Mouse (Mus musculus): Measurements from ENCODE around the gene Arhgap24. TPM values are rescaled to one million over a fixed set of nuclear protein-coding genes. Genes with fewer than 3 reads are reported as not detected.

The Arhgap24 gene
- polyA plus RNA-seq, 1 experiment from 2014 or later: 5.3 TPM

DNA sequence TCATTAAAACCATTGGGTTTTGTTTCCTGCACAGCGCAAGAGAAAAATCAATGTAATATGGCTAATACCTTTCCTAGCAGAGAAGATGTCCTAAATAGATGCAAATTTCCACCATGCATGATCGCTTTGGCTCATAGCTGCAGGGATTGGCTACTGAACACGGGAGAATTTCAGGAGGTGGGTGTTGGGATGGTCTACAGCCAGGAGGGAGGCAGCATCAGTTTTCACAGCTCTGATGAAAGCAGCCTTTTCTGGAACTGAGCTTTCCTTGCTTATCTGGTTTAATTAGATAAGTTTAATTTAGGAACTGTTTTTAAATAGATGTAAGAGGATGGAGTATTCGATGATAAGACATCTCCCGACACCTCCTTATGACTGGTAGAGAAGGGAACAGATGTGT lies 217.2 kb downstream of the Arhgap24 start:
- WGBS: 81% methylated on average over 5 of the region's 5 CpGs
- no peak overlapping the region for H3K4me2 ChIP-seq (replicated peaks)
- no peaks in the 10 kb centered on the region for H3K9me3 ChIP-seq
- H3K36me3 ChIP-seq: no peaks in the 10 kb centered on the region
- H3K4me1 ChIP-seq (replicated peaks): no peaks in the 10 kb centered on the region
- H3K27me3 ChIP-seq: no peaks in the 10 kb centered on the region
- H3K4me3 ChIP-seq (replicated peaks): no peak overlapping the region
- no peak overlapping the region for H3K27ac ChIP-seq
- no peak for ATAC-seq
- H3K9ac ChIP-seq (replicated peaks): no peak overlapping the region

DNA sequence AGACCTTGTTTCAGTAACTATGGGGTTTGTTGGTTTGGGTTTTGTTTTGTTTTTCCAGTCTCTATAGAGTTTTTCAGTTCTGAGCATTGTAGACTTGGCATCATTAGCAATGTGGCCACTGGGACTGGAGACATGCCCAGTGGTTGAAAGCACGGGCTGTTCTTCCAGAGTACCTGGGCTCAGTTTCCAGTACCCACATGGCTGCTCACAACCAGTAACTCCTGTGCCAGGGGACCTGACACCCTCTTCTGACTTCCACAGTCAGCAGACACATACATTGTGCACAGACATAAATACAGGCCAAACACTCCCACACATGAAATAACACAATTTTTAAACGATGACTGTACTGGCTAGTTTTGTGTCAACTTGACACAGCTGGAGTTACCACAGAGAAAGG lies 217.7 kb downstream of the Arhgap24 start:
- 91% methylated on average over 2 of the region's 2 CpGs for WGBS
- Histone ChIP-seq H3K4me3 (replicated peaks) (no peak overlapping the region), H3K4me1 (replicated peaks) (no peaks in the 10 kb centered on the region), H3K27ac (no peak overlapping the region), H3K27me3 (no peaks in the 10 kb centered on the region), H3K36me3 (no peaks in the 10 kb centered on the region), H3K4me2 (replicated peaks) (no peak overlapping the region), H3K9ac (replicated peaks) (no peak overlapping the region), H3K9me3 (no peaks in the 10 kb centered on the region)
- ATAC-seq: no peak

DNA sequence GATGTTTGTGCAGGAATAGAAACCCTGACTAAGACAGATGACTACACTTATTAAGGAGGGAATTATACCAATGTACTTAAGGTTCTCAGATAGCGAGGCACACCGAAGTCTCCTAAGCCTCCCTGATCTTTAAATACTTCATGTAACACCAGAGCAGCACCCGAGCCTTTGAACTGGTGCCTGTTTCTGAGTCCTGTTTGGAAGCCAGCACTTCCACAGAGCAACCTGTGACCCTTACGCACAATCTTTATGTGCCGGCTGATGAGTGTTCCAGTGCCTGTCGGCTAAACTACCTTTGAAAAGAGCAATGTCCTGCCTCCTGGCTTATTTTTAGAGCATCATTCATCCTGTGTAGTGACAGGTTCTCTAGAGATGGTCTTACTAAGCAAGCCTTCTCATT lies 221.4 kb downstream of the Arhgap24 start:
- no peak for ATAC-seq
- Histone ChIP-seq H3K36me3 (no peaks in the 10 kb centered on the region), H3K27ac (no peak overlapping the region), H3K9me3 (no peaks in the 10 kb centered on the region), H3K4me3 (replicated peaks) (no peak overlapping the region), H3K4me2 (replicated peaks) (no peak overlapping the region), H3K9ac (replicated peaks) (no peak overlapping the region), H3K27me3 (no peaks in the 10 kb centered on the region), H3K4me1 (replicated peaks) (no peaks in the 10 kb centered on the region)
- 94% methylated on average over 6 of the region's 6 CpGs for WGBS

DNA sequence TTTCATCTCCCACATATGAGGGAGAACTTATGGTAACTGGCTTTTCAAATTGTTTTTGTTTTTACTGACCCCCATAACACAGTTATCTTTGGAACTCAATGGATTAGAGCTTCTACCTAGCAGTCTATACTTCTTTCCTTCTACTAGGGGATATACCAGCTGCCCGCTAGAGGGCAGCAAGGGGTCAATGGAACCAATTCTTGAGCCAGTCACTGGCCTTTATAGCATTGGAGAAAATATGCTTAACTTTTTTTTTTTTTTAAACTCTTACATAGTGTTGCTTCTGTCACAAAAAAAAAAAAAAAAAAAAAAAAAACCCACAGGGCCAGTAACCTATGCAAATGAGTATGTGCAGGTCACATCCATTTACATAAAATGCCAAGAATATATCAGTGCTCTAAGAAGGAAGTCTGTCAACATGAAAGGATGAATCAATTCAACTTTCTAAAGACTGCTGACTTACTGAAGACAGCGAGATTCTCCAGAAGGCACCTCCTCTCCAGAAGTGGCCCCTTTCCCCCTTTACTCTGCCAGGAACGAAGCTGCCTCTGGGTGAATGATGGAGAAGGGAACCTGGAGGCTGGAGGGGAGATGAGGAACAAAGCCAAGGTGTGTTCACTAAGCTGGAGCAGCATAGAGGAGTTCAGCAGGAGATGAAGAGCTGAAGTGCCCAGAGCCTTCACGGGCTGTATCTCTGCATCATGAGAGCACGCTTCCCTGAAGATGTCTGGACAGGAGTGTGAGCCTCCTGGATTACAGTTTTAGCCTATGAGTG lies 222.3 kb downstream of the Arhgap24 start:
- peak; percentile 67; the same call in 1 of the 2 replicates for ATAC-seq
- Histone ChIP-seq H3K9me3 (no peaks in the 10 kb centered on the region), H3K4me1 (replicated peaks) (no peaks in the 10 kb centered on the region), H3K4me3 (replicated peaks) (no peak overlapping the region), H3K9ac (replicated peaks) (no peak overlapping the region), H3K36me3 (no peaks in the 10 kb centered on the region), H3K27me3 (no peaks in the 10 kb centered on the region), H3K27ac (no peak overlapping the region), H3K4me2 (replicated peaks) (no peak overlapping the region)
- WGBS: 55% methylated on average over 5 of the region's 5 CpGs

DNA sequence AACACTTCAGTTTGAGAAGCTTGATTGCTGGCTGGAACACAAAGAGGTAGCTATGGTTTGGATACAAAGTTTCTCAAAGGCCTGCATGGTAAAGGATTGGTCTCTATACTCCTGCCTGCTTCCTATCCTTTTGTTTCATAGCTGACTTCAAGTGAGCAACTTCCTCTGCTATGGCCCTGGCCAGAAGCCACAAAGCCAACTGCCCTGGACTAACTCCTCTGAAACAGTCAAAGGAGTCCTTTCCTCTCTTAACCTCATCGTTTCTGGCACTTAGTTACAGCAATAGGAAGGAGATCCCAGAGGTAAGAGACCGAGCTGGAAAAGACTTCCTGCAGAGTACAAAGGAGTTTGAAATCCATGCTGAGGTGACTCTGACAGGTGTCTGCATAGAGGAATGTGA lies 224.0 kb downstream of the Arhgap24 start:
- Histone ChIP-seq H3K4me2 (replicated peaks) (no peak overlapping the region), H3K36me3 (no peaks in the 10 kb centered on the region), H3K4me1 (replicated peaks) (no peaks in the 10 kb centered on the region), H3K4me3 (replicated peaks) (no peak overlapping the region), H3K27ac (no peak overlapping the region), H3K9ac (replicated peaks) (no peak overlapping the region), H3K9me3 (no peaks in the 10 kb centered on the region), H3K27me3 (no peaks in the 10 kb centered on the region)
- no peak for ATAC-seq
- 46% methylated on average over 2 of the region's 2 CpGs for WGBS

DNA sequence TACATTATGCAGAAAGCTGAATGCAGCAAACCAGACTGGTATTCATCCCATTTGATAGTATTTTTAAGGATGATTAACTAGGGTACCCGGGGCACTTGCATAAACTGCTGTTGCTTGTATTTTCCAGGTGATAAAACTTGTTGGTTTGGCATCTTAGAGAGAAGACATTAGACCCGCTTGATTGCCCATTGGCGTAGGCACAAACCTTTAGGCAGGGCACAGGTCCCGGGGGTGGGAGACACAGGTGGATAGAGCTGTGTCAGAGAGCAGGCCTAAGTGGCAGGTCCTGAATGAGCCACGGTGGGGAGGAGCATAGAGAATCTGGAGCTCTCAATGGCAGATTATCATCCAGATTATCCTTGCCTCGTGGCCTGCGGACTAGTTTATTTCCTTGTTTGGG lies 229.1 kb downstream of the Arhgap24 start:
- Histone ChIP-seq H3K9ac (replicated peaks) (no peak overlapping the region), H3K27me3 (no peaks in the 10 kb centered on the region), H3K36me3 (no peaks in the 10 kb centered on the region), H3K4me2 (replicated peaks) (no peak overlapping the region), H3K9me3 (no peaks in the 10 kb centered on the region), H3K4me3 (replicated peaks) (no peak overlapping the region), H3K4me1 (replicated peaks) (no peaks in the 10 kb centered on the region), H3K27ac (no peak overlapping the region)
- WGBS: 83% methylated on average over 7 of the region's 7 CpGs
- no peak for ATAC-seq

DNA sequence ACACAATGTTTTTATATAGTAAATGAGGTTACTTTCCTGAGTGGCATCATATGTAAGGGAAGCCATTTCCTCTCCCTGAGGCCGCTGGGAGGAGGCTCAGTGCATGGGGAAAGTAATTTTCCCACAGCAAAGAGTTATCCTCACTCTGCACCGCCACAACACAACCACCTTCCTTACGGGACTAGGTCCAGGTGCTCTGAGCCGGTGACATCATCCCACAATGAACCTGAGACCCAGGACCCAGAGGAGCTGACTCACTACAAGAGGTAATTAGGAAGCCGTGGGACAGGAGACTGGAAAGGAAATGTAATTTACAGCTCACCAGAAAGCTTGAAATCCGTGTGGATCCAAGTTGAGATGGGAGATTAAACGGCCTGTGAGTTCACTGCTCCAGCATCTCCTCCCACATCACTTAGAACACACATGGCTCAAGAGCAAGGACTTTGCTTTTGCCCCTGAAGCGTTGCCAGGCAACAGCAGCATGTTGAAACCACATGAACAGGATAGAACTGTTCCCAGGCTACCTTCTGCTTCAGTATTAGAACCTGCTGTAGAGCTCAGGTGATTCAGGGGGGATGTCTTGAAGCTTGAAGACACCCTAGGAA lies 238.3 kb downstream of the Arhgap24 start:
- no peak for ATAC-seq
- WGBS: 68% methylated on average over 8 of the region's 8 CpGs
- Histone ChIP-seq H3K4me1 (replicated peaks) (no peaks in the 10 kb centered on the region), H3K9me3 (no peaks in the 10 kb centered on the region), H3K4me2 (replicated peaks) (no peak overlapping the region), H3K27ac (no peak overlapping the region), H3K36me3 (no peaks in the 10 kb centered on the region), H3K27me3 (no peaks in the 10 kb centered on the region), H3K4me3 (replicated peaks) (no peak overlapping the region), H3K9ac (replicated peaks) (no peak overlapping the region)

DNA sequence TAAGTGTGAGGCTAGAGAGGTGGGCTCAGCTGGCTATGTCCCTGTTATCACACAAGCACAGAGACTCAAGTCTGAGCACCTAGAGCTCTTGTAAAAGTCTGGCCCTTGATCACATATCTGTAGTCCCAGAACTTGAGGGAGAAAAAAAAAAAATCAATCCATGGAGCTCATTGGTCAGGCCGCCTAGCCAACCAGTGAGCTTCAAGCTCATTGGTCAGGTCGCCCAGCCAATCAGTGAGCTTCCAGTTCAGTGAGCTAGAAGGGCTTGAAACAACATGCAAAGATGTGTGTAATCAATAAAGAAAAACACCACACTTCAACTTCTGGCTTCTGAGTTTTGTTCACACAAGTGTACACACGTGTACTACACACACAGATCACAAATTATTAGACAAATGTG lies 242.4 kb downstream of the Arhgap24 start:
- Histone ChIP-seq H3K4me1 (replicated peaks) (no peaks in the 10 kb centered on the region), H3K27ac (no peak overlapping the region), H3K4me3 (replicated peaks) (no peak overlapping the region), H3K9me3 (no peaks in the 10 kb centered on the region), H3K36me3 (no peaks in the 10 kb centered on the region), H3K9ac (replicated peaks) (no peak overlapping the region), H3K27me3 (no peaks in the 10 kb centered on the region), H3K4me2 (replicated peaks) (no peak overlapping the region)
- WGBS: 90% methylated on average over 3 of the region's 3 CpGs
- ATAC-seq: no peak

DNA sequence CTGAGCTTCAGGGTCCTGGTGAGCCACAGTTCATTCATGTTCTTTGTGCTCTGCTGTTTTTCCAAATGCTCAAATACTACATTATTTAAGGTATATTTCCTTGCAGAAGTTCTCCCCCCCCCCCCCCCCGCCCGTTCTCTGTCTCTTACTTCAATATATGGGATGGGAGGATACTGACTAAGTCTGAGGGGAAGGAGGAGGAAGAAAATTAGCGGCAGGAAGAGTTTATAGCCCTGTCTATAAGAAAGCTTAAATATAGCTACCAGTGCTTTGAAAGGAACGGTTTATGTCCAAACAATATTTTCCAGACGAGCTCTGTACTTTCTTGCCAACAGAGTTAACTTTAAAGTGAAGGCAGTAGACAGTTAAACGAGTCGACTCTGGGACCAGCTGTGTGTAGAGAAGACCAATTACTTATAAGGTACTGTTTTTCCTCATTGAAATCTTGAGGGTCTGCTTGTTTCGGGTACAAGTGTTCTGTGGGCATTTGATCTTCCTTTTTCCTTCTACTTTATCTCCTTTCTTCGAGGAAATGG lies 243.7 kb downstream of the Arhgap24 start:
- H3K9me3 ChIP-seq: no peaks in the 10 kb centered on the region
- ATAC-seq: no peak
- H3K4me3 ChIP-seq (replicated peaks): no peak overlapping the region
- H3K27ac ChIP-seq: no peak overlapping the region
- no peaks in the 10 kb centered on the region for H3K4me1 ChIP-seq (replicated peaks)
- 62% methylated on average over 8 of the region's 9 CpGs for WGBS
- H3K27me3 ChIP-seq: no peaks in the 10 kb centered on the region
- no peak overlapping the region for H3K9ac ChIP-seq (replicated peaks)
- no peaks in the 10 kb centered on the region for H3K36me3 ChIP-seq
- no peak overlapping the region for H3K4me2 ChIP-seq (replicated peaks)

DNA sequence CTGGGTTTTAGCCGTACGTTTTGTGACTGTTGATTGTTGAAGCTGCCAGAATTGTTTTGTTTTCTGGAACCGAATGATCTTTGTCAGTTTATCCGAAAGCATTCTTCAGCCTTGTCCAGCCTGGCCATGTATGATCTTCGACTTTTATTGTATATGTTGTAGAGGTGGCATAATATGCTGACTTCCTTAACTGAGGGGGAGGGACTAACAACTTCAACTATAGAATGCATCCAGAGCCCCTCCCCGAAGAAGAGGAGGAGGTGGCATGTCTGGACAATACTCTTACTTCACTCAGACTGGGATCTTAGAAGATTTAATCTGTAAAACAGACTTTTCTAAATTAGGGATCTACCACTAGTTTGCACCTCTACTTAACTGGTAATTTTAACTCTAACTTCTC lies 244.2 kb downstream of the Arhgap24 start:
- WGBS: 87% methylated on average over 6 of the region's 6 CpGs
- H3K36me3 ChIP-seq: no peaks in the 10 kb centered on the region
- H3K4me3 ChIP-seq (replicated peaks): no peak overlapping the region
- no peak for ATAC-seq
- no peaks in the 10 kb centered on the region for H3K27me3 ChIP-seq
- no peaks in the 10 kb centered on the region for H3K4me1 ChIP-seq (replicated peaks)
- H3K27ac ChIP-seq: no peak overlapping the region
- no peak overlapping the region for H3K4me2 ChIP-seq (replicated peaks)
- H3K9me3 ChIP-seq: no peaks in the 10 kb centered on the region
- no peak overlapping the region for H3K9ac ChIP-seq (replicated peaks)

DNA sequence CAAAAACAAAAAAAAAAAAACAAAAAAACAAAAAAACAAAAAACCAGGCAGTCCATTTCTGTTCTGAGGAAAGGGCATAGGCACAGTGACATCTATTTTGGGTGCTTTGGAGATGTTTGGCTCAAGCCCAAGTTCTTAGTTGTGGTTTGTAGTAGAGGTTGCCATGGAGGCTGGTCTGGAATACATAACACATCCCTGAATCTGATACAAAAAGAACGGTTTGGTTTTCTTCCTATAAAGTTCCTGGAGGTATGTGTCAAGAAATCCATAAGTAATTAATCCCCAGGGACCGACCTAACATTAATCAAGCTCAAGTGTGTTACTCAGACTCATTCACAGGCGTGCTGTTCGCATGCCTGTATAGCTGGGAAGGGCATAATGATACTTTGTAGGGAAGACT lies 245.8 kb downstream of the Arhgap24 start:
- no peaks in the 10 kb centered on the region for H3K4me1 ChIP-seq (replicated peaks)
- H3K27me3 ChIP-seq: no peaks in the 10 kb centered on the region
- no peaks in the 10 kb centered on the region for H3K9me3 ChIP-seq
- H3K4me2 ChIP-seq (replicated peaks): no peak overlapping the region
- H3K4me3 ChIP-seq (replicated peaks): no peak overlapping the region
- H3K27ac ChIP-seq: no peak overlapping the region
- H3K9ac ChIP-seq (replicated peaks): no peak overlapping the region
- 68% methylated on average over 4 of the region's 4 CpGs for WGBS
- ATAC-seq: no peak
- H3K36me3 ChIP-seq: no peaks in the 10 kb centered on the region

DNA sequence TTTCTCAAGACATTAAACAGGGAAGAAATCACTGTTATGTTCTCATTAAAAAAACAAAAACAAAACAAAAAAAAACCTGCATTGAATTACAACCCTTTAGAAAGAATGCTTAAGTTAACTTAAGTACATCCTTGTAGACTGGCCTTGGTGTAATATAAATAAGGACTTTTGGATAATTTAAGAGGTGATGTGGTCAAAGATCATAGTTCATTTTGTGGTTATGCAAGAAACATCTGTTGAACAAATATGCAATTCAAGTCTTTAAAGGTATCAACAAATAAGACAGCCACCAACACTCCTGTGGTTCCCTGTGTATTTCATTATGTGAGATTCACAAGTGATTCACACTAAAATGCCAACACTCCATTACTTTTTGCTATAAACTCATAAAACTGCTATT lies 247.3 kb downstream of the Arhgap24 start:
- H3K4me2 ChIP-seq (replicated peaks): no peak overlapping the region
- no peaks in the 10 kb centered on the region for H3K4me1 ChIP-seq (replicated peaks)
- ATAC-seq: no peak
- no peaks in the 10 kb centered on the region for H3K9me3 ChIP-seq
- no peaks in the 10 kb centered on the region for H3K27me3 ChIP-seq
- no peak overlapping the region for H3K4me3 ChIP-seq (replicated peaks)
- no peak overlapping the region for H3K27ac ChIP-seq
- no peak overlapping the region for H3K9ac ChIP-seq (replicated peaks)
- H3K36me3 ChIP-seq: no peaks in the 10 kb centered on the region

DNA sequence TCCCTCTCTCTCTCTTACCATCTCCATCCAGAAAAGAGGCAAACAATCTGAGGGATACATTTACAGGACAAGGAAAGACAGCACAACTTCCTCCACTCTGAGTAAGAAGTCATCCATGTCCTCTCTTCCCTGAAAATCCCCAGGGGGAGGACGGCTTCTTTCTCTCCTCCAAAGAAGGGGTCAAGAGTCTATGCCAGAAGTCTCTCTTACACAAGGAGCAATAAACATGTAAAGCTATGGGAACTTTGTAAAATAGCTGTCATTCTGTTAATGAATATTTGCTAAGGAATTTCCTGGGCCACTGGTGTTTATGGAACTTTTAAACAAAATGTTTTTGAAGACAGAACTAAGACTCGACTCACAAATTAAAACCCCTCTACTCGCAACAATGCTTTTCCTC lies 248.3 kb downstream of the Arhgap24 start:
- ATAC-seq: no peak
- no peaks in the 10 kb centered on the region for H3K4me1 ChIP-seq (replicated peaks)
- H3K4me3 ChIP-seq (replicated peaks): no peak overlapping the region
- WGBS: 88% methylated on average over 3 of the region's 3 CpGs
- no peak overlapping the region for H3K4me2 ChIP-seq (replicated peaks)
- no peaks in the 10 kb centered on the region for H3K27me3 ChIP-seq
- H3K27ac ChIP-seq: no peak overlapping the region
- H3K9me3 ChIP-seq: no peaks in the 10 kb centered on the region
- H3K36me3 ChIP-seq: no peaks in the 10 kb centered on the region
- no peak overlapping the region for H3K9ac ChIP-seq (replicated peaks)

Data from midbrain, embryonic 13.5 days (tissue).